Mouse (Mus musculus): ENCODE data around the gene Itgae. TPM values are rescaled to one million over a fixed set of nuclear protein-coding genes. Genes with fewer than 3 reads are reported as not detected.
A peak's percentile ranks its signal among the peaks of the same experiment; 100 is the strongest.

The Itgae gene
- polyA plus RNA-seq (2015; fragmentation: Nextera tagmentation; extraction: Ambion mirVana), result 0.16 and 0.17 TPM in 2 replicates

DNA sequence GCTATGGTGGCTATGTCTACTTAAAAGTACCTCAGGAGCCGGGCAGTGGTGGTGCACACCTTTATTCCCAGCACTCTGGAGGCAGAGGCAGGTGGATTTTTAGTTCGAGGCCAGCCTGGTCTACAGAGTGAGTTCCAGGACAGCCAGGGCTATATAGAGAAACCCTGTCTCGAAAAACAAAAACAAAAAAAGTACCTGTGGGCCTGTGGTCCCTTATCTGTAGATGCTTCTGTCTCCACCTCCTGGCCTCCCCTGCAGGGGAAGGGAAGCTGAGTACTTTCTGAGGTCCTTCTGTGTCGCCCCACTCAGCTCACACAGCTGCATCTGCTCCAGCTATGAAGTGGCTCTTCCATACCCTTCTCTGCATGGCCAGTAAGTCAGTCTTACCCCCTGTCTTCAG lies at the start of gene Itgae:
Itgae (plus strand) TSS at position 301 of the 400 bp plus-strand sequence.
- WGBS (ENCODE audit: insufficient replicate concordance), result 47% methylated on average over 4 of the region's 4 CpGs
- Histone ChIP-seq H3K9ac (no peak within 1 kb of the TSS), H3K4me1 (replicated peaks) (peaks cover 5% of the 10 kb centered on the region), H3K27me3 (no peaks in the 10 kb centered on the region), H3K4me3 (replicated peaks) (no peak within 1 kb of the TSS), H3K9me3 (replicated peaks) (no peaks in the 10 kb centered on the region), H3K27ac (replicated peaks) (no peak within 1 kb of the TSS), H3K36me3 (replicated peaks) (no peaks in the 10 kb centered on the region), H3K4me2 (no peak within 1 kb of the TSS)
- no peak for ATAC-seq (ENCODE audit: insufficient read depth)

DNA sequence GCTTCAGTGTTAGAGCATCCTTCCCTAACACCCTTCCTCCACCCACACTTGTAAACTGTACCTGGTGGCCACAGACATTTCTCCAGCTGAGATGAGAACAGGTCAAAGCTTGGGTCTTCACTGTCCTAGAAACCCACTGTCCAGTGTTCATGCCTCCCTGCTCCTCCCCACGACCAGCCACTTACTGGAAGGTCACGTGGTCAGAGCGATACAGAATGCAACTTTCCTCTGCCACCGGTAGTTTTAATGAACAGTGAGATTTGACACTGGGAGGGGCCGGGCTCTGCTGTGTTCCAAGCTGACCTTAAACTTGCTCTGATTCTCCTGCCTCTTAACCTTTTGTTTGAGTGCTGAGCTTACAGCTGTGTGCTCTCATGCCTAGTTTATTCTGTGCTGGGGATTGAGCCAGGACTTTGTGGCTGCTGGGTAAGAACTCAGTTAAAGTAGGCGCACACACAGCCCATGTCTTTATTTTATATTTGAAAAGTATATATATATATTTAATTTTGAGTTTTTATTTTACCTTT lies 46.1 kb upstream of the Itgae start:
- no peak overlapping the region for H3K9ac ChIP-seq
- WGBS (ENCODE audit: insufficient replicate concordance), result 46% methylated on average over 6 of the region's 6 CpGs

DNA sequence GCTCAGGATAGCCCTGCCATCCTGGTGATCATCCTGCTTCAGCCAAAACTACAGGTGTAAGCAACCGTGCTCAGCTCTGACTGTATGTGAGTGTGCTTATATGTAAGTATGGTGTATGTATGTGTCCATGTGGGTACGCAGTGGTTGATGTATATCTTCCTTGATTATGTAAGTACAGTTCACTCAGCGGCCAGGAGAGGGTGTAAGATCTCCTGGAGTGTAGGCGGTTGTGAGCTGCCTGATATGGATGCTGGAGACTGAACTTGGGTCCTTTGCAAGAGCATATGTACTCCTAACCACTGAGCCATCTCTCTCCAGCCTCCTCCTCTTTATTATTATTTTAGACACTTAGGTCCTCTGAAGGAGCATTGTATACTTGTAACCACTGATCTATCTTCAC lies 45.6 kb upstream of the Itgae start:
- no peak for ATAC-seq (ENCODE audit: insufficient read depth)
- Histone ChIP-seq H3K27ac (replicated peaks) (no peak overlapping the region), H3K4me1 (replicated peaks) (peaks cover 20% of the 10 kb centered on the region), H3K9ac (no peak overlapping the region), H3K36me3 (replicated peaks) (peaks cover 1% of the 10 kb centered on the region), H3K27me3 (no peaks in the 10 kb centered on the region), H3K9me3 (replicated peaks) (no peaks in the 10 kb centered on the region), H3K4me2 (no peak overlapping the region), H3K4me3 (replicated peaks) (no peak overlapping the region)
- WGBS (ENCODE audit: insufficient replicate concordance), result 41% methylated on average over 4 of the region's 4 CpGs

More for the DNA sequence above, 46.1 kb upstream of the Itgae start:
- ATAC-seq (ENCODE audit: insufficient read depth), result no peak
- no peak overlapping the region for H3K4me2 ChIP-seq
- no peak overlapping the region for H3K27ac ChIP-seq (replicated peaks)
- H3K36me3 ChIP-seq (replicated peaks), result no peaks in the 10 kb centered on the region
- H3K9me3 ChIP-seq (replicated peaks), result no peaks in the 10 kb centered on the region
- no peak overlapping the region for H3K4me3 ChIP-seq (replicated peaks)
- peaks cover 16% of the 10 kb centered on the region for H3K4me1 ChIP-seq (replicated peaks)
- H3K27me3 ChIP-seq, result no peaks in the 10 kb centered on the region

DNA sequence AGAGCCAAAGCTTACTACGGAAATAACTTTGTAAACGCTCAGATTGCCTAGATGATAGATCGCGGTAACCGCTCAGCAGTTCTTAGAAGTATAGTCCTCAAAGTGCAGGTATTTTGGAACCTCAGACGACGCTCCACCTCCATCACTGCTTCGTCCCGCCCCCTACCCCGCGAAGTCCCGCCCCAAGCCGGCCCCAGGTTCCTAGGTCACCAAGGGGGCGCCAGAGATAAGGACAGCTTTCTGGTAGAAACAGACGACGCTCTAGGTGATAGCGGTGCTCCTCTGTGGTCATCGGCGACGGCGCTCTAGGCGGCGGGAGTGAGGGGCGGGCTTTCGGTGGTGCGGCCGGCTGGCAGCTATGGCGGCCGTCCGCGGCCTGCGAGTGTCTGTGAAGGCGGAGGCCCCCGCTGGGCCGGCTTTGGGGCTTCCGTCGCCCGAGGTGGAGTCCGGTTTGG lies 42.8 kb upstream of the Itgae start, which contains the start of gene Ncbp3:
Ncbp3 (plus strand) TSS at position 242 of the 455 bp plus-strand sequence.
- no peaks in the 10 kb centered on the region for H3K27me3 ChIP-seq
- H3K36me3 ChIP-seq (replicated peaks), result peaks cover 28% of the 10 kb centered on the region
- peak within 1 kb of the TSS; percentile 93 for H3K9ac ChIP-seq
- H3K9me3 ChIP-seq (replicated peaks), result no peaks in the 10 kb centered on the region
- H3K4me1 ChIP-seq (replicated peaks), result peaks cover 20% of the 10 kb centered on the region
- ATAC-seq (ENCODE audit: insufficient read depth), result peak; percentile 96
- under 1% methylated on average over 39 of the region's 39 CpGs for WGBS (ENCODE audit: insufficient replicate concordance)
- peak within 1 kb of the TSS; percentile 89 for H3K27ac ChIP-seq (replicated peaks)
- peak within 1 kb of the TSS; percentile 80 for H3K4me2 ChIP-seq
- peak within 1 kb of the TSS; percentile 95 for H3K4me3 ChIP-seq (replicated peaks)

DNA sequence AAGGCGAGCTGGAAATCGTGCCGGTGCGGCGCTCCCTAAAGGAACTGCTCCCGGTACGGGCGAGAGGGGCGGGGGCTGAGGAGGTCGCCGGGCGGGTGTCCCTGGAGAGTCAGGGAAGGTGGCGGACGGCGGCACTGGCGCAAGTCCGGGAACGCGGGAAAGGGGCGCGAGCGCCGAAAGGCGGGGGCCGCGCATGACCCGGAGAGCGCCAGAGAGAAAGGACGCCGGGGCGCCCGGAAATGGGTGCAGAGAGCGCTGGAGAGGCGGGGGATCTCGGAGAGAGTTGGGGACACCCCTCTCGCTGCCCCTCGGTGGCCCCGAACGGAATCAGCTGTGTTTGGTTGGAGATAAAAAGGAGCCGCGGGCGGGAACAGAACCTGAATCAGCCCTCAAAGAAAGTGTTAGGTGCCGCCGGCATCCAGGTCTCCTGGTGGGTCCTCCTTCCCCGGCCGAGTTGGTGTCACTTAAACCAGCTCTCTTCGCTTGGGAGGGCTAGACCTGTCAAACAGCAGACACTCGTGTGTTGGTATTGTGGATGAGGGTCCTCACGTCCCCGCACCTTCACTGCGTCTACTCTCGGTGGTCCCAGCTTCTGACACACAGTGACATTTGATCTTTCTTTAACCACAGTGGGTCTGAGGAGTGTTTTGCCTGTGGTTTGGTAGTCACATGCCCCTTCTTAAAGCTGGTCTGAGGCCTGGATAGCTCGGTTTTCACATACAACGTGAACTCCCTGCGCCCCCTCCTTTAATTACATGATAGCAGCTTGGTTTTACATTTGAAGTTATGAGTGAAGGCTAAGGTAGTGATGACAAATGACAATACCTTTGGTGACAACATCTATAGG lies 42.1 kb upstream of the Itgae start:
- Histone ChIP-seq H3K27ac (replicated peaks) (peak overlapping the region; percentile 89), H3K4me3 (replicated peaks) (peak overlapping the region; percentile 95), H3K27me3 (no peaks in the 10 kb centered on the region), H3K4me2 (peak overlapping the region; percentile 80), H3K36me3 (replicated peaks) (peaks cover 34% of the 10 kb centered on the region), H3K4me1 (replicated peaks) (peaks cover 20% of the 10 kb centered on the region), H3K9ac (peak overlapping the region; percentile 93), H3K9me3 (replicated peaks) (no peaks in the 10 kb centered on the region)
- peak; percentile 74 for ATAC-seq (ENCODE audit: insufficient read depth)
- WGBS (ENCODE audit: insufficient replicate concordance), result 2% methylated on average over 55 of the region's 55 CpGs

DNA sequence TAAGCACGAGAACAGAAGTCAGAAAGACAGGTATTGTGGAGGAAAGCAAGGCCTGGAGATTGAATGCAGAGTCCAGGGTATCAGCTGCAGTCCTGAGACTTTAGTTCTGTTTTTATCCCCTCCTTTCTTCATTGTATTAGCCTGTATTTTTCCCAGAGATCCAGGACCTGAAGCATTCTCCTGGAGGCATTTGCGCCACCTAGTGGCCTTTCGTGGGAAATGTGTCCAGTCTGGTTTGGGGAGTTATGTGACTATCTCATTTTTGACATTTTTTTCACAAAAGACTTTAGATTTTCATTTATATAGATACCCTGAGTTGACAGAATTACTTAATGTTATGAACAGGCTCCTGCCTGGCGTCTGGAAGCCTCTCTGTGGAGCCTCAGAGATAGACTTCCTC lies 41.0 kb upstream of the Itgae start:
- Histone ChIP-seq H3K36me3 (replicated peaks) (peaks cover 45% of the 10 kb centered on the region), H3K9me3 (replicated peaks) (no peaks in the 10 kb centered on the region), H3K27me3 (no peaks in the 10 kb centered on the region), H3K4me2 (peak overlapping the region; percentile 80), H3K4me3 (replicated peaks) (peak overlapping the region; percentile 95), H3K9ac (peak overlapping the region; percentile 93), H3K27ac (replicated peaks) (peak overlapping the region; percentile 89), H3K4me1 (replicated peaks) (peaks cover 20% of the 10 kb centered on the region)
- WGBS (ENCODE audit: insufficient replicate concordance), result 8% methylated on average over 4 of the region's 4 CpGs
- no peak for ATAC-seq (ENCODE audit: insufficient read depth)

DNA sequence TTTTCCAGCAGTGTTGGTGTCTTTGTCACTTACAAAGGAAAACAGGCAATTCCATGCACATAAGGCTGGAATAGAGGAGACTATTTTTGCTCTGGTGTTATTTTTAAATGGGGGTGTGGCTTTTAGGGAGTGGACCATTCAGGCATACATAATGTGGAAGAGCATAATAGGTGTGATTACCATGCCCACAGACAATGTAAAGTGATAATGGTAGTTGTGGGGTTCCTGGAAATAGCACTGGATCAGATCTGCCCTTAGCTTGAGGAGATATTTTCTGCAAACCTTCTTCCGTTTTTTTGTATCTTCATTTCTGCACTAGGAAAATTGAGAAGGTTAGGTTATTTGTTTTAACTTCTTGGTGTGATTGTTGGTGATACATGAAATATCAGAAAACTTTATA lies 37.6 kb upstream of the Itgae start:
- ATAC-seq (ENCODE audit: insufficient read depth), result no peak
- Histone ChIP-seq H3K27ac (replicated peaks) (no peak overlapping the region), H3K9me3 (replicated peaks) (no peaks in the 10 kb centered on the region), H3K36me3 (replicated peaks) (peaks cover 77% of the 10 kb centered on the region), H3K4me1 (replicated peaks) (peaks cover 26% of the 10 kb centered on the region), H3K4me3 (replicated peaks) (no peak overlapping the region), H3K4me2 (no peak overlapping the region), H3K9ac (no peak overlapping the region), H3K27me3 (no peaks in the 10 kb centered on the region)
- WGBS (ENCODE audit: insufficient replicate concordance), result 53% methylated on average over 1 of the region's 1 CpGs

DNA sequence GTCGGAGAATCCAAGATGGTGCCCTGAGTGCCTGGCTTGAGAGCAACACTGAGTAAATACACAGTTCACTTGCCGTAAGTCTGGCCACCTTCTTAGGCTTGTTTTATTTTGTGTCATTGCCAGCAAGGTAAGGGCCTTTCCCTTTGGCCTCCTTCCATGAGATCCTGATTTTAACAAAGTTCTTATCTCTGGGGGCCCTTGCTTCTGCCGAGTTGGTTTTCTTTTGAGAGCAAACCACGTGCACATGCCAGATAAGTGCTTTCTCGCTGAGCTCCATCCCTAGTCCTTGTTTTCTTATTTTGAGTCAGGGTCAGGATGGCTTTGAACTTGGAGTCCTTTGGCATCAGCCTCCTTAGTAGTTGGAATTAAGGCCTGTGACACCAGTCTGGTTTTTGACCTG lies 32.7 kb upstream of the Itgae start:
- no peak overlapping the region for H3K4me2 ChIP-seq
- no peaks in the 10 kb centered on the region for H3K9me3 ChIP-seq (replicated peaks)
- 36% methylated on average over 5 of the region's 5 CpGs for WGBS (ENCODE audit: insufficient replicate concordance)
- H3K4me3 ChIP-seq (replicated peaks), result no peak overlapping the region
- no peak for ATAC-seq (ENCODE audit: insufficient read depth)
- H3K4me1 ChIP-seq (replicated peaks), result peaks cover 15% of the 10 kb centered on the region
- H3K36me3 ChIP-seq (replicated peaks), result peaks cover 78% of the 10 kb centered on the region
- no peak overlapping the region for H3K27ac ChIP-seq (replicated peaks)
- no peak overlapping the region for H3K9ac ChIP-seq
- no peaks in the 10 kb centered on the region for H3K27me3 ChIP-seq

DNA sequence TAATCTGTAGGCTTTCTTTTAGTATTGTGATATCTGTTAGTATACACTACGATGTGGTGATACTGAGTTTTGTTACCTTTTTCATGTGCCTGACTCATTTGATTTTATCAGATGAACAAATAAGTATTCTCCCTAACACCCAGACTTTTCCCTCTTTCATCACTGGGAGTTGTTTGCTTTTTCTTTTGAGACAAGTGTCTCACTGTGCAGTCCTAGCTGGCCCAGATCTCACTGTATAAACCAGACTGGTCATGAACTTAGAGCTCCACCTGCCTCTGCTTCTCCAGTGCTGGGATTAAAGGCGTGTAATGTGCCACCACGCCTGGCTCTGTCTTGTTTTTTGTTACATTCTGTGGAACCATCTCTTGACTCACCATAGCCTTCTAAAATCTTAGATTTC lies 30.8 kb upstream of the Itgae start:
- no peak overlapping the region for H3K4me3 ChIP-seq (replicated peaks)
- H3K9me3 ChIP-seq (replicated peaks), result no peaks in the 10 kb centered on the region
- no peak for ATAC-seq (ENCODE audit: insufficient read depth)
- H3K4me2 ChIP-seq, result no peak overlapping the region
- peaks cover 67% of the 10 kb centered on the region for H3K36me3 ChIP-seq (replicated peaks)
- no peak overlapping the region for H3K27ac ChIP-seq (replicated peaks)
- H3K4me1 ChIP-seq (replicated peaks), result peaks cover 15% of the 10 kb centered on the region
- H3K9ac ChIP-seq, result no peak overlapping the region
- no peaks in the 10 kb centered on the region for H3K27me3 ChIP-seq
- WGBS (ENCODE audit: insufficient replicate concordance), result 82% methylated on average over 3 of the region's 3 CpGs

DNA sequence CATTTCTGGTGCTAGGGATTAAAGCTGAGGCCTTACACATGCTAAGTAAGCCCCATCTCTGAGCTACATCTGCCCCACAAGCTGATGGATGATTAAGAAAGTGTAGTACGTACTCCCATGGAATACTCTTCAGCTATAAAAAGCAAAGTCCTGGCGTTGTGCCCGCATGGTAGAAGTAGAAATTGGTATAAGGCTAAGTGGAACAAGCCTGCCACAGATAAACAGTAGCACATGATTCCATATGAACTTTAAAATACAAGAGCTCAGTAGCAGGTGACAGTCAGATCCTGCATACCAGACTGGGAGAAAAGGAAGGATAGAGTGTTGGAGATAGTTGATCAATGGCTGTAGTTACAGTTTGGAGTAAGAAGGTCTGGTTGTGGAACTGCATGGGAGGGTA lies 29.0 kb upstream of the Itgae start:
- no peaks in the 10 kb centered on the region for H3K9me3 ChIP-seq (replicated peaks)
- WGBS (ENCODE audit: insufficient replicate concordance), result 82% methylated on average over 3 of the region's 3 CpGs
- no peaks in the 10 kb centered on the region for H3K27me3 ChIP-seq
- no peak overlapping the region for H3K4me3 ChIP-seq (replicated peaks)
- peaks cover 15% of the 10 kb centered on the region for H3K4me1 ChIP-seq (replicated peaks)
- no peak overlapping the region for H3K4me2 ChIP-seq
- H3K9ac ChIP-seq, result no peak overlapping the region
- H3K27ac ChIP-seq (replicated peaks), result no peak overlapping the region
- H3K36me3 ChIP-seq (replicated peaks), result peaks cover 58% of the 10 kb centered on the region
- ATAC-seq (ENCODE audit: insufficient read depth), result no peak

DNA sequence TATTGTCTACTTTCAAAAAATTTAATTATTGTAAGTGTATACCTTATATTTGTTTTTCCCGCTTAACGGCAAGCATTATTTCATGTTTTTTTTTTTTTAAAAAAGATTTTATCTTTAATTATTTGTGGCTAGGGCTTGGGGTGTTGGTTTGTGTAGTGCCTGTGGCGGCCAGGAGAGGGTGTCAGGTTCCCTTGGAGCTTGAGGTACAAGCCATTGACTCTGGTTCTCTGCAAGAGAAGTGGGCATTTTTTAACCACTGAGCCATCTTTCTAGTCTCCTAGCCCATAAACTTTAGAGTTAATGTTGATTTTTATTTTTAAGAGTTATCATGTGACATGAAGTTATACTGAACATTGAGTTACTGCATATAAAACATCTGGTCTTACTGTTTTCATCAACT lies 18.5 kb upstream of the Itgae start:
- H3K36me3 ChIP-seq (replicated peaks), result peaks cover 90% of the 10 kb centered on the region
- 64% methylated on average over 3 of the region's 3 CpGs for WGBS (ENCODE audit: insufficient replicate concordance)
- no peak for ATAC-seq (ENCODE audit: insufficient read depth)

More for the DNA sequence above, 18.5 kb upstream of the Itgae start:
- Histone ChIP-seq H3K27ac (replicated peaks) (no peak overlapping the region), H3K9me3 (replicated peaks) (no peaks in the 10 kb centered on the region), H3K27me3 (no peaks in the 10 kb centered on the region), H3K4me3 (replicated peaks) (no peak overlapping the region), H3K9ac (no peak overlapping the region), H3K4me2 (no peak overlapping the region), H3K4me1 (replicated peaks) (no peaks in the 10 kb centered on the region)
